Mouse (Mus musculus): ENCODE measurements at regions not wholly inside any gene's neighbourhood (a gene's known extent, or its start where the extent isn't known, plus 50 kb on each side); places are given as distances from the start of the nearest gene placed in this dataset.

DNA sequence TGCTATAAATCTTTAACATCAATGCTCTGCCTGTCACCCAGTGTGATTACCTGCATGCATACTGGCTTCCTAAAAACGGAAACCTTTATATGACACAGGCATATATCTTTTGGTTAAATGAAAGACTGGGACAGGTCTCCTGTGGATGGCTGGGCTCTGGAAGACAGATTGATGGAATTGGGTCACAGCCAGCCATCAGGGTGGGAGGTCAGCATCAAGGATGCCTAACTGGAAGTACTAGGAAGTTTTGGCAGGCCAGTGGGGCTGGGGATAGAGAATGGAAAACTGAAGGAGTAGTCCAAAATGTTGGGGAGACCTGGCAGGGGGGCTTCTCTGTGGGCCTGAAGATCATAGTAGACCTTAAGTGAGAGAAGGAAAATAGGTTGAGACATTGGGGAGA, 237.3 kb upstream of the Prickle1 start:
- no peaks in the 10 kb centered on the region for H3K4me1 ChIP-seq (replicated peaks; ENCODE audit: control insufficient read depth, insufficient read depth, low read length)
- no peak overlapping the region for H3K27ac ChIP-seq (ENCODE audit: low read depth)
- H3K9me3 ChIP-seq (ENCODE audit: control insufficient read depth, low read length), result no peaks in the 10 kb centered on the region
- DNase-seq (ENCODE audit: low spot score), result no peak
- WGBS, result 42% methylated on average over 1 of the region's 1 CpGs
- H3K36me3 ChIP-seq (ENCODE audit: control insufficient read depth, insufficient read depth, low read length), result no peaks in the 10 kb centered on the region
- no peak overlapping the region for H3K4me2 ChIP-seq (ENCODE audit: low read length)
- H3K9ac ChIP-seq (ENCODE audit: low read length), result no peak overlapping the region
- ATAC-seq (replicated peaks; ENCODE audit: low FRiP score, low TSS enrichment, low read depth), result no peak
- H3K27me3 ChIP-seq (replicated peaks; ENCODE audit: control insufficient read depth, insufficient read depth, low read length), result no peaks in the 10 kb centered on the region
- no peak overlapping the region for H3K4me3 ChIP-seq (ENCODE audit: low read depth, low read length)

GRCm38 (mm10) chr15:93832431-93832936, 236.8 kb upstream of the Prickle1 start:
- Histone ChIP-seq H3K4me1 (replicated peaks; ENCODE audit: control insufficient read depth, insufficient read depth, low read length) (no peaks in the 10 kb centered on the region), H3K27ac (ENCODE audit: low read depth) (no peak overlapping the region), H3K9ac (ENCODE audit: low read length) (no peak overlapping the region), H3K9me3 (ENCODE audit: control insufficient read depth, low read length) (no peaks in the 10 kb centered on the region), H3K36me3 (ENCODE audit: control insufficient read depth, insufficient read depth, low read length) (no peaks in the 10 kb centered on the region), H3K4me3 (ENCODE audit: low read depth, low read length) (no peak overlapping the region), H3K4me2 (ENCODE audit: low read length) (no peak overlapping the region), H3K27me3 (replicated peaks; ENCODE audit: control insufficient read depth, insufficient read depth, low read length) (no peaks in the 10 kb centered on the region)
- no peak for DNase-seq (ENCODE audit: low spot score)
- no peak for ATAC-seq (replicated peaks; ENCODE audit: low FRiP score, low TSS enrichment, low read depth)
- 51% methylated on average over 14 of the region's 14 CpGs for WGBS

DNA sequence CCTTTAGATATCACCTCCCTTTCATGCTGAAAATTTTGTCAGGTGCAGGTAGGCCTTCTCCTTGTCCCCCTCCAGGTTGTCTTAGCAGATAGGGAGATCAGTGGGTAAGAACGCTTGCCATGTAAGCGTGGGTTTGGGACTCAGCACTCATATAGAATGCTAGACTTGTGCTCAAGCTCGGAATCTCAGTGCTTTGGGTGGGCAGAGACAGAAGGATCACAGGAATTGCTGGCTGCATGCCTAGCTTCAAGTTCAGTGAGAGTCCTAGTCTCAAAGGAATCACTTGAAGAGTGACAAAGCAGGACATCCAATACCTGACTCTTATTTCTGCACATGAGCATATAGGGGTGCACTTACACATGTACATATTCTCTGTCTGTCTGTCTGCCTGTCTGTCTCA, 235.5 kb upstream of the Prickle1 start:
- Histone ChIP-seq H3K4me2 (ENCODE audit: low read length) (no peak overlapping the region), H3K4me3 (ENCODE audit: low read depth, low read length) (no peak overlapping the region), H3K27ac (ENCODE audit: low read depth) (no peak overlapping the region), H3K9me3 (ENCODE audit: control insufficient read depth, low read length) (no peaks in the 10 kb centered on the region), H3K9ac (ENCODE audit: low read length) (no peak overlapping the region), H3K27me3 (replicated peaks; ENCODE audit: control insufficient read depth, insufficient read depth, low read length) (no peaks in the 10 kb centered on the region), H3K36me3 (ENCODE audit: control insufficient read depth, insufficient read depth, low read length) (no peaks in the 10 kb centered on the region), H3K4me1 (replicated peaks; ENCODE audit: control insufficient read depth, insufficient read depth, low read length) (no peaks in the 10 kb centered on the region)
- WGBS, result 86% methylated on average over 3 of the region's 3 CpGs
- no peak for ATAC-seq (replicated peaks; ENCODE audit: low FRiP score, low TSS enrichment, low read depth)
- no peak for DNase-seq (ENCODE audit: low spot score)

- H3K4me3 ChIP-seq (ENCODE audit: low read depth, low read length), result no peak overlapping the region
- H3K4me2 ChIP-seq (ENCODE audit: low read length), result peak overlapping the region; percentile 28
- DNase-seq (ENCODE audit: low spot score) (peak; percentile 65), ATAC-seq (replicated peaks; ENCODE audit: low FRiP score, low TSS enrichment, low read depth) (no peak)
- no peaks in the 10 kb centered on the region for H3K36me3 ChIP-seq (ENCODE audit: control insufficient read depth, insufficient read depth, low read length)
- peaks cover 13% of the 10 kb centered on the region for H3K4me1 ChIP-seq (replicated peaks; ENCODE audit: control insufficient read depth, insufficient read depth, low read length)
- H3K27ac ChIP-seq (ENCODE audit: low read depth), result peak overlapping the region; percentile 63
- WGBS, result 44% methylated on average over 28 of the region's 28 CpGs
- peak overlapping the region; percentile 3; the same call in 1 of the 2 replicates for H3K9ac ChIP-seq (ENCODE audit: low read length)
- H3K27me3 ChIP-seq (replicated peaks; ENCODE audit: control insufficient read depth, insufficient read depth, low read length), result no peaks in the 10 kb centered on the region
- no peaks in the 10 kb centered on the region for H3K9me3 ChIP-seq (ENCODE audit: control insufficient read depth, low read length)
Measured at GRCm38 (mm10) chr15:93824729-93825694, 229.3 kb upstream of the Prickle1 start.

GRCm38 (mm10) chr15:93821236-93821635, 225.5 kb upstream of the Prickle1 start:
- Histone ChIP-seq H3K27me3 (replicated peaks; ENCODE audit: control insufficient read depth, insufficient read depth, low read length) (no peaks in the 10 kb centered on the region), H3K4me3 (ENCODE audit: low read depth, low read length) (no peak overlapping the region), H3K27ac (ENCODE audit: low read depth) (no peak overlapping the region), H3K36me3 (ENCODE audit: control insufficient read depth, insufficient read depth, low read length) (no peaks in the 10 kb centered on the region), H3K9me3 (ENCODE audit: control insufficient read depth, low read length) (no peaks in the 10 kb centered on the region), H3K9ac (ENCODE audit: low read length) (no peak overlapping the region), H3K4me2 (ENCODE audit: low read length) (no peak overlapping the region), H3K4me1 (replicated peaks; ENCODE audit: control insufficient read depth, insufficient read depth, low read length) (peaks cover 13% of the 10 kb centered on the region)
- ATAC-seq (replicated peaks; ENCODE audit: low FRiP score, low TSS enrichment, low read depth) (no peak), DNase-seq (ENCODE audit: low spot score) (no peak)
- 65% methylated on average over 6 of the region's 6 CpGs for WGBS

- WGBS, result 29% methylated on average over 7 of the region's 7 CpGs
- no peak for ATAC-seq (replicated peaks; ENCODE audit: low FRiP score, low TSS enrichment, low read depth)
Measured at GRCm38 (mm10) chr15:93812011-93812410, 216.3 kb upstream of the Prickle1 start.

DNA sequence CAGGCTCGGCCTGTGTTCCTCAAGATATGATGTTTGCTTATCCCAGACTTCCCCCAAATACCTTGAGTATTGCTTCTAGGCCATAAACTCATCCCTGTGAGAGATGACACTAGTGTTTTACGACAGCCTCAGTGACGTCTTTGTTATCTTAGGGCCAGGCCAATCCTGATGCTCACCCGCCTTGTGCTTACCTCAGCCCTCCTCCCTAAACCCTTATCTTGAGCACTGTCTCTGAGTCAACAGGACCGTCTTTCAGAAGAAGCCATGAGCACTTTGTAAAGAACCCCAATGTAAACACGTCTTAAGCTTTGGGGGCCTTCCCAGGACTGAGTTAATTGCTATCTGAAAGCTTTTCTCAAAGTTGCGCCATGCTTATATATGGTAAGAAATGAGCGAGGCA, 212.3 kb upstream of the Prickle1 start:
- Histone ChIP-seq H3K4me2 (ENCODE audit: low read length) (no peak overlapping the region), H3K36me3 (ENCODE audit: control insufficient read depth, insufficient read depth, low read length) (no peaks in the 10 kb centered on the region), H3K4me1 (replicated peaks; ENCODE audit: control insufficient read depth, insufficient read depth, low read length) (no peaks in the 10 kb centered on the region), H3K27ac (ENCODE audit: low read depth) (no peak overlapping the region), H3K9me3 (ENCODE audit: control insufficient read depth, low read length) (no peaks in the 10 kb centered on the region), H3K27me3 (replicated peaks; ENCODE audit: control insufficient read depth, insufficient read depth, low read length) (no peaks in the 10 kb centered on the region), H3K4me3 (ENCODE audit: low read depth, low read length) (no peak overlapping the region), H3K9ac (ENCODE audit: low read length) (no peak overlapping the region)
- DNase-seq (ENCODE audit: low spot score), result no peak
- 53% methylated on average over 8 of the region's 8 CpGs for WGBS
- ATAC-seq (replicated peaks; ENCODE audit: low FRiP score, low TSS enrichment, low read depth), result peak; percentile 79

More at GRCm38 (mm10) chr15:93812011-93812410, 216.3 kb upstream of the Prickle1 start:
- Histone ChIP-seq H3K27ac (ENCODE audit: low read depth) (no peak overlapping the region), H3K9me3 (ENCODE audit: control insufficient read depth, low read length) (peaks cover 7% of the 10 kb centered on the region), H3K4me1 (replicated peaks; ENCODE audit: control insufficient read depth, insufficient read depth, low read length) (no peaks in the 10 kb centered on the region), H3K27me3 (replicated peaks; ENCODE audit: control insufficient read depth, insufficient read depth, low read length) (no peaks in the 10 kb centered on the region), H3K4me2 (ENCODE audit: low read length) (no peak overlapping the region), H3K36me3 (ENCODE audit: control insufficient read depth, insufficient read depth, low read length) (no peaks in the 10 kb centered on the region), H3K4me3 (ENCODE audit: low read depth, low read length) (no peak overlapping the region), H3K9ac (ENCODE audit: low read length) (no peak overlapping the region)
- DNase-seq (ENCODE audit: low spot score), result no peak

DNA sequence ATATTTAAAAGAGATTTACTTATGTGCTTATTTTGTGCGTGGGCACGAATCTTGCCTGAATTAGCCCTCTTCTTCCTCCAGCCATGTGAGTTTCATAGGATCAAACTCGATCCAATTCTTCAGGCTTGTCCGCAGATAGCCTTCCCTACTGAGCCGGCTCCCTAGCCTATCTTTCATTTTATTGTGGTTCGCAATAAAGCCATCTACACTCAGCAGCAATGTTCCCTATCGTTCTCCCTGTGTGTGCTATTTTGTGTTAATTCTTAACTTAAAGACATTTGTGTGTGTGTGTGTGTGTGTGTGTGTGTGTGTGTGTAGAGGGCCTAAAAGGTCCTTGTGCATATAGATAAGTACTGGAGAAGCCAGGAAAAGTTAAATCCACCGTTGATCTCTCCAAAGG, 211.8 kb upstream of the Prickle1 start:
- Histone ChIP-seq H3K27me3 (replicated peaks; ENCODE audit: control insufficient read depth, insufficient read depth, low read length) (no peaks in the 10 kb centered on the region), H3K9ac (ENCODE audit: low read length) (no peak overlapping the region), H3K4me3 (ENCODE audit: low read depth, low read length) (no peak overlapping the region), H3K36me3 (ENCODE audit: control insufficient read depth, insufficient read depth, low read length) (no peaks in the 10 kb centered on the region), H3K4me2 (ENCODE audit: low read length) (no peak overlapping the region), H3K27ac (ENCODE audit: low read depth) (no peak overlapping the region), H3K4me1 (replicated peaks; ENCODE audit: control insufficient read depth, insufficient read depth, low read length) (no peaks in the 10 kb centered on the region), H3K9me3 (ENCODE audit: control insufficient read depth, low read length) (no peaks in the 10 kb centered on the region)
- DNase-seq (ENCODE audit: low spot score) (no peak), ATAC-seq (replicated peaks; ENCODE audit: low FRiP score, low TSS enrichment, low read depth) (peak; percentile 15; the same call in 1 of the 2 replicates)
- WGBS, result 68% methylated on average over 8 of the region's 8 CpGs

Measured in intestine, embryonic 14.5 days (tissue).